Mouse (Mus musculus): ENCODE data around the gene Filip1.

GRCm38 (mm10) chr9:79958395-79958794 lies 54.3 kb downstream of the Filip1 start:
- TF ChIP-seq CTCF (conservative IDR thresholded peaks at IDR 0.05; ENCODE audit: insufficient read depth, insufficient read length, low read depth, low read length) (no peak), POLR2A (IDR thresholded peaks at IDR 0.05; ENCODE audit: low read depth, low read length) (no peak)

Measured in kidney, adult 2 months (tissue).